8 mouse cellular contexts compared by ENCODE assay signal in genomic region chr5:113773664-113774063, GRCm38 (mm10). TPM values are rescaled to one million over a fixed set of nuclear protein-coding genes. Genes with fewer than 3 reads are reported as not detected.
DNase-seq lines count a peak whose midpoint lies in the region; ATAC-seq and TF ChIP-seq lines count a peak whose summit lies in the region.

No protein-coding gene starts in this region.

- peak overlapping the region; percentile 80 to 97; a peak in 3 of 4 replicates for H3K4me3 ChIP-seq in ES-E14 (ENCODE audit: insufficient read depth in 1 of 2, low read depth in 1 of 2, low read length in 2 of 2, poor library complexity in 1 of 2, severe bottlenecking in 1 of 2)
- H3K4me3 ChIP-seq in forebrain, embryonic 15.5 days = peak overlapping the region; percentile 84
- peak overlapping the region; percentile 98 for H3K4me3 ChIP-seq in neural tube, embryonic 14.5 days (ENCODE audit: low read depth, low read length)
- peak overlapping the region; percentile 90 for H3K4me3 ChIP-seq in testis, adult 2 months (ENCODE audit: control insufficient read depth, low read depth, low read length)

- peaks cover 26% of the 10 kb centered on the region for H3K36me3 ChIP-seq in ES-E14 (ENCODE audit: control insufficient read depth, insufficient read depth, low read length, poor library complexity, severe bottlenecking)
- H3K36me3 ChIP-seq in forebrain, embryonic 15.5 days = peaks cover 38% of the 10 kb centered on the region
- H3K36me3 ChIP-seq in neural tube, embryonic 14.5 days (ENCODE audit: control insufficient read depth, insufficient read depth, low read length) = peaks cover 19% of the 10 kb centered on the region
- H3K36me3 ChIP-seq in testis, adult 2 months (ENCODE audit: control insufficient read depth, insufficient read depth, low read length) = no peaks in the 10 kb centered on the region; the same call in 1 of the 2 replicates

- H3K4me1 ChIP-seq in ES-E14 (ENCODE audit: control insufficient read depth in 2 of 2, insufficient read depth in 2 of 2, low read length in 2 of 2, poor library complexity in 1 of 2) = peaks cover 2% of the 10 kb centered on the region in 2 experiments; a peak in 3 of 4 replicates
- H3K4me1 ChIP-seq in forebrain, embryonic 15.5 days = peaks cover 33% of the 10 kb centered on the region
- peaks cover 22% of the 10 kb centered on the region; the same call in 1 of the 2 replicates for H3K4me1 ChIP-seq in neural tube, embryonic 14.5 days (ENCODE audit: control insufficient read depth, insufficient read depth, low read length)
- no peaks in the 10 kb centered on the region; the same call in 1 of the 2 replicates for H3K4me1 ChIP-seq in testis, adult 2 months (ENCODE audit: control insufficient read depth, insufficient read depth, low read length)

- 0 out of 2 replicates have a peak overlapping the region, but pooled peaks have one; percentile 83 for H3K9ac ChIP-seq in ES-E14 (ENCODE audit: insufficient read depth, low read depth, low read length, poor library complexity, severe bottlenecking)
- 0 out of 2 replicates have a peak overlapping the region, but pooled peaks have one; percentile 91 for H3K9ac ChIP-seq in forebrain, embryonic 15.5 days (replicated peaks)
- no peak overlapping the region for H3K9ac ChIP-seq in neural tube, embryonic 14.5 days (replicated peaks; ENCODE audit: low read depth, low read length)

- H3K27ac ChIP-seq in ES-E14 (ENCODE audit: insufficient read depth, low read depth, low read length, poor library complexity, severe bottlenecking) = no peak overlapping the region
- no peak overlapping the region for H3K27ac ChIP-seq in forebrain, embryonic 15.5 days (replicated peaks)
- H3K27ac ChIP-seq in neural tube, embryonic 14.5 days (ENCODE audit: low read depth, low read length) = no peak overlapping the region
- H3K27ac ChIP-seq in testis, adult 2 months (ENCODE audit: control insufficient read depth, insufficient read depth, low read depth, low read length) = no peak overlapping the region

- TF ChIP-seq POLR2A in testis, adult 2 months (IDR thresholded peaks at IDR 0.05; ENCODE audit: control insufficient read depth, low read depth, low read length) = no peak

- ATAC-seq in forebrain, embryonic 15.5 days (replicated peaks) = no peak
- no peak for ATAC-seq in neural tube, embryonic 14.5 days (ENCODE audit: low read depth)

- peak; percentile 75 for DNase-seq in ES-E14 (ENCODE audit: low read depth, low spot score)
- DNase-seq in cerebellum, adult 11-12 months = peak; percentile 70
- DNase-seq in heart, postnatal 25 days (ENCODE audit: low spot score) = peak; percentile 69
- peak; percentile 91 for DNase-seq in layer of hippocampus, adult 11-12 months (ENCODE audit: low spot score)
- peak; percentile 82 to 85 for DNase-seq in lung, adult 18-20 months

- WGBS in forebrain, embryonic 15.5 days = 1% methylated on average over 7 of the region's 7 CpGs
- 2% methylated on average over 7 of the region's 7 CpGs for WGBS in neural tube, embryonic 14.5 days

- H3K4me2 ChIP-seq in forebrain, embryonic 15.5 days (replicated peaks) = peak overlapping the region; percentile 97
- peak overlapping the region; percentile 85 for H3K4me2 ChIP-seq in neural tube, embryonic 14.5 days (ENCODE audit: low read depth, low read length)

- no peaks in the 10 kb centered on the region for H3K9me3 ChIP-seq in ES-E14 (ENCODE audit: control insufficient read depth, insufficient read depth, low read depth, low read length)
- H3K9me3 ChIP-seq in forebrain, embryonic 15.5 days = no peaks in the 10 kb centered on the region
- no peaks in the 10 kb centered on the region for H3K9me3 ChIP-seq in neural tube, embryonic 14.5 days (ENCODE audit: control insufficient read depth, low read length)

- peak; percentile 83; the same call in 1 of the 2 replicates for TF ChIP-seq CTCF in testis, adult 2 months (IDR thresholded peaks at IDR 0.05; ENCODE audit: control insufficient read depth, insufficient read depth, insufficient replicate concordance, low read depth, low read length)

- intact Hi-C loops in heart, postnatal 25 days (cut with DNase I) = loop anchor here (1.0 to 5.0 kb wide), 2 partner anchors 42 to 179 kb away; no protein-coding TSS in a partner anchor

- in situ Hi-C loops in ES-E14 (cut with MboI; ENCODE audit: low sequenced_read_pairs in 2 of 2, unreplicated experiment in 2 of 2) = no loop called here

- no peaks in the 10 kb centered on the region for H3K27me3 ChIP-seq in forebrain, embryonic 15.5 days
- H3K27me3 ChIP-seq in neural tube, embryonic 14.5 days (ENCODE audit: control insufficient read depth, insufficient read depth, low read length) = no peaks in the 10 kb centered on the region
- no peaks in the 10 kb centered on the region for H3K27me3 ChIP-seq in testis, adult 2 months (ENCODE audit: control insufficient read depth, insufficient read depth, low read length)

TF ChIP-seq in ES-E14, 5 proteins besides CTCF, POLR2A, EP300 and RAD21:
- TF ChIP-seq ZNF384 (IDR thresholded peaks at IDR 0.05; ENCODE audit: low read depth, low read length) (no peak), ZC3H11A (IDR thresholded peaks at IDR 0.05; ENCODE audit: borderline replicate concordance, low read depth, low read length) (peak; percentile 84), MAFK (IDR thresholded peaks at IDR 0.05; ENCODE audit: insufficient read depth, low read depth, low read length) (no peak), HCFC1 (IDR thresholded peaks at IDR 0.05; ENCODE audit: borderline replicate concordance, insufficient read depth, low read length) (0 out of 2 replicates have a peak, but pooled peaks have one; percentile 36)

RNA-seq across cellular contexts. Expression of gene Iscu, which starts 1.1 kb away (rescaled TPM):
- total RNA-seq in ES-E14 (2012; rRNA removed) = 78.4 and 80.1 TPM in 2 replicates
- 87.4 and 94.1 TPM in 2 replicates for polyA plus RNA-seq in forebrain, embryonic 15.5 days (2015; fragmentation: Nextera tagmentation; extraction: Ambion mirVana)
- total RNA-seq in heart, postnatal 25 days (2021) = 100 to 1,000 TPM; 164 to 165 TPM
- 79.5 and 91.3 TPM in 2 replicates for polyA plus RNA-seq in neural tube, embryonic 14.5 days (2014; fragmentation: Nextera tagmentation; extraction: Ambion mirVana)
- 136 and 138 TPM in 2 replicates for polyA plus RNA-seq in testis, adult 2 months (2012; rRNA removed)

RNA-seq across cellular contexts. Expression of gene Sart3, which starts 1.4 kb away (rescaled TPM):
- 78.0 and 100 TPM in 2 replicates for total RNA-seq in ES-E14 (2012; rRNA removed)
- 57.6 and 58.7 TPM in 2 replicates for polyA plus RNA-seq in forebrain, embryonic 15.5 days (2015; fragmentation: Nextera tagmentation; extraction: Ambion mirVana)
- total RNA-seq in heart, postnatal 25 days (2021) = 10 to 100 TPM; 14.1 to 17.1 TPM
- 33.7 and 37.1 TPM in 2 replicates for polyA plus RNA-seq in neural tube, embryonic 14.5 days (2014; fragmentation: Nextera tagmentation; extraction: Ambion mirVana)
- 11.5 and 13.8 TPM in 2 replicates for polyA plus RNA-seq in testis, adult 2 months (2012; rRNA removed)

RNA-seq across cellular contexts. Expression of gene Tmem119, which starts 26.7 kb away (rescaled TPM):
- 3.3 and 7.1 TPM in 2 replicates for total RNA-seq in ES-E14 (2012; rRNA removed)
- polyA plus RNA-seq in forebrain, embryonic 15.5 days (2015; fragmentation: Nextera tagmentation; extraction: Ambion mirVana) = 4.9 and 5.1 TPM in 2 replicates
- 1 to 10 TPM; 6.7 to 7.3 TPM for total RNA-seq in heart, postnatal 25 days (2021)
- polyA plus RNA-seq in neural tube, embryonic 14.5 days (2014; fragmentation: Nextera tagmentation; extraction: Ambion mirVana) = 0.99 and 5.2 TPM in 2 replicates
- 0.38 and 0.59 TPM in 2 replicates for polyA plus RNA-seq in testis, adult 2 months (2012; rRNA removed)

RNA-seq across cellular contexts. Expression of gene Ficd, which starts 38.1 kb away (rescaled TPM):
- 8.6 and 10.5 TPM in 2 replicates for total RNA-seq in ES-E14 (2012; rRNA removed)
- polyA plus RNA-seq in forebrain, embryonic 15.5 days (2015; fragmentation: Nextera tagmentation; extraction: Ambion mirVana) = 7.8 and 9.0 TPM in 2 replicates
- 1 to 10 TPM; 6.4 to 7.8 TPM for total RNA-seq in heart, postnatal 25 days (2021)
- polyA plus RNA-seq in neural tube, embryonic 14.5 days (2014; fragmentation: Nextera tagmentation; extraction: Ambion mirVana) = 6.3 and 7.3 TPM in 2 replicates
- polyA plus RNA-seq in testis, adult 2 months (2012; rRNA removed) = 5.2 and 5.3 TPM in 2 replicates

RNA-seq across cellular contexts. Expression of gene 1700069L16Rik, which starts 49.1 kb away (rescaled TPM):
- not detected in 2 replicates for total RNA-seq in ES-E14 (2012; rRNA removed)
- polyA plus RNA-seq in forebrain, embryonic 15.5 days (2015; fragmentation: Nextera tagmentation; extraction: Ambion mirVana) = not detected in 2 replicates
- not detected for total RNA-seq in heart, postnatal 25 days (2021)
- polyA plus RNA-seq in neural tube, embryonic 14.5 days (2014; fragmentation: Nextera tagmentation; extraction: Ambion mirVana) = not detected in 2 replicates
- 11.1 and 14.8 TPM in 2 replicates for polyA plus RNA-seq in testis, adult 2 months (2012; rRNA removed)
